Mouse (Mus musculus): ENCODE measurements around the gene Plcb2.

- no peak for TF ChIP-seq CTCF (IDR thresholded peaks at IDR 0.05; ENCODE audit: low read depth)
- TF ChIP-seq EP300 (IDR thresholded peaks at IDR 0.05; ENCODE audit: low read depth) = no peak
Measured at GRCm38 (mm10) chr2:118686693-118687092, 41.5 kb downstream of the Plcb2 start.

Measured in heart, postnatal 0 days (tissue).